Mouse (Mus musculus) bone marrow, adult 2 months (tissue): ENCODE data around the gene Gm19410.

ENCODE experiments used
- CTCF ChIP-seq: fragments of 200-500 bp; IDR thresholded peaks from 2 replicates; pipeline ENCODE4 v1.5.1; 2011; ENCODE audit warnings: low read length, control low read depth; ENCODE audit not compliant: control insufficient read depth, insufficient read depth
- POLR2A ChIP-seq: fragments of 200-500 bp; IDR thresholded peaks from 2 replicates; pipeline ENCODE4 v1.6.1; 2011; ENCODE audit warnings: low read depth, mild to moderate bottlenecking, control low read depth, low read length, borderline replicate concordance; ENCODE audit not compliant: control insufficient read depth

- TF ChIP-seq CTCF (no peak), POLR2A (no peak)
These were observed at the start of gene Gm19410 for GRCm38 (mm10) chr8:35765499-35766193.
